Mouse (Mus musculus): Measurements from ENCODE around the gene Olfr1233. TPM values are rescaled to one million over a fixed set of nuclear protein-coding genes. Genes with fewer than 3 reads are reported as not detected.

Gene Olfr1233
- total RNA-seq (2017), result not detected in 2 replicates

- no peak for ATAC-seq (replicated peaks; ENCODE audit: low read depth, poor library complexity, severe bottlenecking)
Observed at GRCm38 (mm10) chr2:89342298-89342697, at the start of gene Olfr1233. Gene Olfr1233, minus strand, starts transcription at chr2:89342398.

- ATAC-seq (replicated peaks; ENCODE audit: low read depth, poor library complexity, severe bottlenecking), result no peak
Observed at GRCm38 (mm10) chr2:89364765-89365164, 22.6 kb upstream of the Olfr1233 start, which contains the start of gene Olfr1234. Gene Olfr1234, minus strand, starts transcription at chr2:89364865.

GRCm38 (mm10) chr2:89329575-89329974 is 12.6 kb downstream of the Olfr1233 start, which contains the start of gene Olfr1232:
Gene Olfr1232, minus strand, starts transcription at chr2:89329675.
- no peak for ATAC-seq (replicated peaks; ENCODE audit: low read depth, poor library complexity, severe bottlenecking)

- ATAC-seq (replicated peaks; ENCODE audit: low read depth, poor library complexity, severe bottlenecking), result no peak
Observed at GRCm38 (mm10) chr2:89306974-89307373, 35.2 kb downstream of the Olfr1233 start, which contains the start of gene Olfr1231. Gene Olfr1231, minus strand, starts transcription at chr2:89307074.

GRCm38 (mm10) chr2:89297168-89297567 is 45.0 kb downstream of the Olfr1233 start, which contains the start of gene Olfr1230:
Gene Olfr1230, minus strand, starts transcription at chr2:89297268.
- no peak for ATAC-seq (replicated peaks; ENCODE audit: low read depth, poor library complexity, severe bottlenecking)

GRCm38 (mm10) chr2:89287914-89288313 is 54.3 kb downstream of the Olfr1233 start, which contains the start of gene Olfr1229:
Gene Olfr1229, minus strand, starts transcription at chr2:89288014.
- no peak for ATAC-seq (replicated peaks; ENCODE audit: low read depth, poor library complexity, severe bottlenecking)

Other genes with a start within 250 kb of the Olfr1233 start
- gene Olfr1220, start 235.6 kb downstream of the Olfr1233 start, total RNA-seq (2017), result not detected in 2 replicates
- not detected in 2 replicates for gene Olfr1221, start 225.1 kb downstream of the Olfr1233 start, total RNA-seq (2017)
- not detected in 2 replicates for gene Olfr1222, start 209.3 kb downstream of the Olfr1233 start, total RNA-seq (2017)
- gene Olfr1223, start 190.8 kb downstream of the Olfr1233 start, total RNA-seq (2017), result not detected in 2 replicates
- gene Olfr1224-ps1, start 178.3 kb downstream of the Olfr1233 start, total RNA-seq (2017), result not detected in 2 replicates
- gene Olfr1225, start 167.7 kb downstream of the Olfr1233 start, total RNA-seq (2017), result not detected in 2 replicates
- gene Olfr1226, start 142.3 kb downstream of the Olfr1233 start, total RNA-seq (2017), result not detected in 2 replicates
- not detected in 2 replicates for gene Olfr1228, start 88.3 kb downstream of the Olfr1233 start, total RNA-seq (2017)
- gene Olfr1229, start 54.4 kb downstream of the Olfr1233 start, total RNA-seq (2017), result not detected in 2 replicates
- gene Olfr1230, start 45.1 kb downstream of the Olfr1233 start, total RNA-seq (2017), result not detected in 2 replicates
- not detected in 2 replicates for gene Olfr1231, start 35.3 kb downstream of the Olfr1233 start, total RNA-seq (2017)
- not detected in 2 replicates for gene Olfr1232, start 12.7 kb downstream of the Olfr1233 start, total RNA-seq (2017)
- gene Olfr1234, start 22.5 kb upstream of the Olfr1233 start, total RNA-seq (2017), result not detected in 2 replicates
- not detected in 2 replicates for gene Olfr1238, start 67.3 kb upstream of the Olfr1233 start, total RNA-seq (2017)
- not detected in 2 replicates for gene Olfr1239, start 78.0 kb upstream of the Olfr1233 start, total RNA-seq (2017)
- gene Olfr1240, start 100.6 kb upstream of the Olfr1233 start, total RNA-seq (2017), result not detected in 2 replicates
- gene Olfr1241, start 144.7 kb upstream of the Olfr1233 start, total RNA-seq (2017), result not detected in 2 replicates
- not detected in 2 replicates for gene Olfr1242, start 155.9 kb upstream of the Olfr1233 start, total RNA-seq (2017)
- gene Olfr1243, start 189.1 kb upstream of the Olfr1233 start, total RNA-seq (2017), result not detected in 2 replicates
- not detected in 2 replicates for gene Olfr1245, start 236.0 kb upstream of the Olfr1233 start, total RNA-seq (2017)

Measured in common myeloid progenitor, adult 5-6 weeks (primary cell).